Mouse (Mus musculus): Measurements from ENCODE around the gene Hnmt.
"Not testable (repeated sequence)": the region's sequence is repeated elsewhere in the genome, so short reads cannot be mapped to it uniquely, and the experiment has no call there.

Gene Hnmt

DNA sequence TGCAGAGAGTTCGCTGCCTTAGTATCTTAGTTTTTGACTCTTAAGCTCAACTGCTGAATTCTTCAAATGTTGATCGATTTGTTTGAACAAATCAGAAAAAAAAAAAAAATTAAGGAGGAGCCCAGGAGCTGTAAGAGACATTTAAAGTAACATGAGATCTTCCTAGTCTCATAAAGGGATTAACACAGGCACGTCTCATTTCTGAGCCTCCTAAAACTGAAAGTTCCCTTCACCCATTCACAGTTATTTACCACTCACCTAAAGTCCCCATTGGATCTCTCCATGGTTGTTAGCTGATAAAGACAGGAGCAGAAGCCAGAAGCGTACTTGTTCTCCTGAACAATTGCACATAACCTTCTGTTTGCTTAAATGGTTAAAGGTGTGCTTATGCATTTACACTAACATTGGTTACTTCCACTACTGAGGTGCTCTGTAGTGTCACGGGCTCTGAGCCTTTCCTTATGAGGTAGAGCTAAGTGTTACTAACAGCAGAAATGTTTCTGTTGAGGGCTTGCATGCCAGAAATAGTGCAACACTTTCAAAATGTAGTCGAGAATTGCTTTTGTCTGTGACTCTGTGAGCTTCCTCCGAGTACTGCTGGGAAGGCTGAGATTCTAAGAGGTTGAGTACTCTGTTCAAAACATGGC lies at the start of gene Hnmt:
TSS of gene Hnmt (minus strand) at position 51 of the 647 bp plus-strand sequence.
- no peak for DNase-seq

GRCm38 (mm10) chr2:24096495-24096894 lies 47.3 kb upstream of the Hnmt start, which contains the start of gene Tbpl2:
Gene Tbpl2 (minus strand): TSS chr2:24096595.
- DNase-seq = no peak

DNA sequence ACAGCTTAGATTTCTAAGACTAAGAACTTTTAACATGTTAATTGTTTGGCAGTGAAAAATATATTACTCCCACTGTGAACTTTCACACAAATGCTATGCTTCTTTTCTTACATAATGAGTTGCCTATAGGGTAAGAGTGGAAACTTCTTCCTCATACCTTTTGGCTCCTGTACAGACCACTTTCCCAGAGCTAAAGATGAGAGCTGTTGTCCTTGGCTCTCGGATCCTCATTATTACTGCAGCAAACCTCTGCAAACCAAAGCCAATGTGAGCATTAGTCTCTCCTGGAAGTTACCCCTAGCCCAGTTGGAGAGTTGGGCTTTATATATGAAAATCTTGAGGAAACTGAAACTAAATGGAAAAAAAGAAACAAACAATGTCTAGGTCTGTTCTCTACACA lies 41.7 kb upstream of the Hnmt start:
- no peak for DNase-seq

GRCm38 (mm10) chr2:24050459-24050858 lies 1.3 kb upstream of the Hnmt start:
- DNase-seq = no peak

DNA sequence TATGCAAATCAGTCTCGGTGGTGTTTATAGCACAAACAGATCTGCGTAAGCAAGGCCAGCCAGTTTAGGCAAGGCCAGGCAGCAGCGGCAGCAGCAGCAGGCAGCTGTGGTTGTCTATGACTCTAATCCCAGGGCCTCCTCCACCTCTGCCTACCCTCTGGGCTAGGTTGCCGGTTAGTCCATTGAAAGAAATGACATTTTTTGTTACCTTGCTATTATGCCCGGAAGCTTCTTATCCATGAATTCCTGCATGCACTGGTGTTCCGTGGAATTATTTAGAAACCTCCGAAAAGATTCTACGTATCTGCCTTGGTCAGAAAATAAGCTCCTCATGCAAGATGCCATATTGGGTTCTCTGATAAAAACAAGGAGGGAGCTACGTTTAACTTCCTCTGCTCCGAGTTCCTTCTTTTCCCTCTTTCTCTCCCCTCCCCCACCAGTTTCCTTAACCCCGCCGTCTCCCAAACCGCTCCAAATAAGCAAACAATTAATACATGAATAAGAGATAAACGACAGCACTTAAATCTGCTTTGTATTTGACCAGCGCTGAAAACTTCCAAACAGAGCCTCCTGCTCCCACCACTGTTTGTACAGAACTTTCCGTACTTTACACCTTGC lies 605 bp downstream of the Hnmt start:
- DNase-seq = peak; percentile 5

DNA sequence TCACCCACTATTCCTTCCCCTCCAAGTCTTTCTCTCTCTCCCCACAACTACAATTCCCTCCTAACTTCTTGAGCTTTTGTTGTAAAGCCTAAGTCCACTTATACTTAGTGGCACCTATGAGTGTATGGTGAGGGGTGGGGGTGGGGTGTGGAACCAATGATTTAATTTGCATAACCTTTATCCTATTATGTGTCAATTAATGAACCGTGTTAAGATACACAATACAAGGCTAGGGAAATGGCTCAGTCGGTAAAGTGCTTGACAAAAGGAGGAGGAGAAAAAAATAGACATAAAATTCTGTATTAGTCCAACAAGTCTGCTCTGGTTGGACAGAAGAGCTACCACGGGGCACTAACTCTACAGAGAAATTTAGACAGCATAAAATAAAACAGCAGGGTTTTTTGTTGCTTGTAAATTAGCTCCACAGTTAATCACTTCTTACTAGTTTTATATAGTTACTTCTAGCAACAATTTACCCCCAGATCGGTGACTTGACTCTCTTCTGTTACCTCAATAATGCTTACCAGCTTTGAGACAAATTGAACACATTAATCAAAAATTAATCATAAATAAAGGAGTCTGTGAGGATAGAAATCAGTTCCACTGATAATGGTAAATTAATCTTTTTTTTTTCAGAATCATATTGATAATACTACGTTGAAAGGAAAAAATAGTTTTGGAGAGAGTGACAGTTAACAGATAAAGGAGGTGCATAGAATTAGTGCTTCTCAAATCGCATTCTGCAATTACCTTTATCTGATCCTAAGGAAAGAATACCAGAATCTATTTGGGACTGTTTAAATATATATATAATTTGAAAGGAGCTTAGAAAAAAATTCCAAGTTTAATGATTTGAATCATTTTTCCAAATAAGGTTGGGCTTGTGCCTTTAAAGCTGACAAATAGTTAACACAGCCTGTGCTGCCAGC lies 1.4 kb downstream of the Hnmt start:
- no peak for DNase-seq

DNA sequence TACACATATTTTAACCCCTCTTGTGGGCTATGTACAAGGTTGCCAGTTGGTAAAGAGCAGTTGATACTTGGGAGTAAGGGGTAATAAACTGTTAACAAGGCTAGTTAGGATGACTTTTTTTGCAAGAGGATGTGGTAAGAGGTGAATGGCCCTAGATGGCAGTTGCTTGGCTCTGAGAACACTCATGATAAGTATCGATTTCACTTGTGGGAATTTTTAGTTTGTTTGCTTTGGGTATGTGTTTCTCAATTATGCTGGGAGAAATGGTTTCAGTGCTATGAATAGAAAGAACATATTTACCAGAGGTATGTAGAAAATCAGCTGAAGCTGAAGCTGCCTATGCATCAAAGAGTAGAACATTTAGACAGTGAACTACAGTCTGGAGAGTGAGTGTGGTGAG lies 6.3 kb downstream of the Hnmt start:
- DNase-seq = no peak

DNA sequence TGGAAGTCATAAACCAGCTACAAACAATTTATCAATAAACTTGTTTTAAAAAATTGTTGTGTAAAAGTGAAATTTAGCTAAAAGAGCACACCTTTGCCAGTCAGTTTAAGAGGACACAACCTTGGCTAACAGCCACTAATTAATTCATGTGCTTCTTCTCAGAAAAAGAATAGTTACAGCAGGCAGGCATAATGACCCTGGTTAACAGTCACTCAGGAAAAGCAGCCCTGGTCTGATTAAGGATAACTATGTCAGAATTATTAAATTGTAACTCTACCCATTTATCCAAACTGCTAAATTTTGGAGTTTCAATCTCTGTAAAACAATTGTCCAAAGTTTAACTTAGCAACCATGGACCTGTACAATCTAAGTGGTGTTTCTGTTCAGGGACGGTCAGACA lies 8.7 kb downstream of the Hnmt start:
- no peak for DNase-seq

- DNase-seq = not testable (repeated sequence)
Measured at GRCm38 (mm10) chr2:24019386-24019785, 29.8 kb downstream of the Hnmt start.

DNA sequence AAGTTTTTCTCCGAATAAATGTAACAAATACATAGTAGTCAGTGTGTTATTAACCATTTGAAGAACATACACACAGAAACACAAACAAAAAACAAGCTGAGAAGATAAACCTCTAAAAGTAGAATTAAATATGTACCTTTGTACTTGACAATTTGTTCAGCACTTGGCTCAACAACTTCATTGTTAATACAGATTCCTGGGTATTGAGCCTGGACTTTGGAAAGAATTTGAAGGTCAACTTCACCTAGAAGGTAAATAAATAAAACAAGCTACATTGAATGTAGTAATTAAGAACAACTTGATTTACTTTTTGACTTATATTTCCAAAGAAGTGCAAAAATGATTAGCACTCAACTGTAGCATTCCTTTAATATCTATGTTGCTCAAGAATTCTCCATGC lies 30.2 kb downstream of the Hnmt start:
- no peak for DNase-seq

DNA sequence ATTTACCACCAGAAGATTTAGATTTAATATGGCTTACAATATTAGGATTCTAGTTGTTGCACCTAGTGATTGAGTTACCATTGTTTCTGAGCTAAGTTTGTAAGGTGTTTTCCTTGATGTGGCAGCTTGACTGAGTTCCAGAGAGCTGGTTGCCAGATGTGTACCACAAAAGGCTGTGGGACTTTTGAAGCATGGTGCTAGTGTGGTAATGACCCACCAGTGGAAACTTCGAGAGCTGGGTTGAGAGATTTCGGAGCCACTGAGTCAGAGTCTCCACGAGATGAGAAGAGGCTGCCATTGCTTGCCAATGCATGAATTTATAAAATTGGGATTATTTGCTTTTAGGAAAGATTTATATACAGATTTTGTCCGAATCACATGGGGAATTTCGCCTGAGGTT lies 34.2 kb downstream of the Hnmt start:
- no peak for DNase-seq

DNA sequence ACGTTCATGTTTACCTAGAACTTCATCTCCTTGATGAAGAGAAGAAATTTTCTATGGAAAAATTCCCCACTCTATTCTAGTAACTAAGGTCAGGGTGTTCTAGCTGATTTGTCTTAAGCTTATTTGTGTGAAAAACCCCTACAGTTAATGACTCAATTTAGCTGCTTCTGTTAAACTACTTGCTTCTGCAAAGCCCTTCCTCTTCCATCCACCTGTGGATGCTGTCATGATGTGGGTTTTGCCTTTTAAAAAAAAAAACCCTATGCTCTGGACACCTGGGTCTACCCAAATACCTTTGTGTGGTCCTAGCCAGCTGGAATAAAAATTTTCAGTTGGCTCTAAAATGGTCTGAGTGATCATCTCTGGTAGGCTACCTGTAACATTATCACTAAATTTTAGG lies 49.9 kb downstream of the Hnmt start:
- DNase-seq = no peak

- DNase-seq = no peak
Measured at GRCm38 (mm10) chr2:23998836-23999235, 50.4 kb downstream of the Hnmt start.

DNA sequence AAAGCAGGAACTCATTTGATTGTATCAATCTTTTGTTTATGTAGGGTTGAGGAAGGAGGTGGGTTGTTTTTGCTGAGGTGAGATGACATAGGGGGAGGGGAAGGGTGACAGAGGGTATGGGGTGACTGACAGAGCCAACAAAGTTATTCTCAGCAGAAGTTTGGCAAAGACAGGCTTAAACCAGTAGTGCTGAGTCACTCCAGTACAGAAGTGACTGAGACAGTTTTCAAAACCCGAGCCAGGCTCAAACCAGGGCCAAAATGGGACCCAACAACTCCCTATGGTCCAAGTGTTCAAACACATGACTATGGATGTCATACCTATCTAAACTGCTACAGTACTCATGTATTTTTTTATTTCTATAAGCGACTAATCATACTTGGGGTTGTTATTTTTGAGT lies 52.4 kb downstream of the Hnmt start:
- no peak for DNase-seq

DNA sequence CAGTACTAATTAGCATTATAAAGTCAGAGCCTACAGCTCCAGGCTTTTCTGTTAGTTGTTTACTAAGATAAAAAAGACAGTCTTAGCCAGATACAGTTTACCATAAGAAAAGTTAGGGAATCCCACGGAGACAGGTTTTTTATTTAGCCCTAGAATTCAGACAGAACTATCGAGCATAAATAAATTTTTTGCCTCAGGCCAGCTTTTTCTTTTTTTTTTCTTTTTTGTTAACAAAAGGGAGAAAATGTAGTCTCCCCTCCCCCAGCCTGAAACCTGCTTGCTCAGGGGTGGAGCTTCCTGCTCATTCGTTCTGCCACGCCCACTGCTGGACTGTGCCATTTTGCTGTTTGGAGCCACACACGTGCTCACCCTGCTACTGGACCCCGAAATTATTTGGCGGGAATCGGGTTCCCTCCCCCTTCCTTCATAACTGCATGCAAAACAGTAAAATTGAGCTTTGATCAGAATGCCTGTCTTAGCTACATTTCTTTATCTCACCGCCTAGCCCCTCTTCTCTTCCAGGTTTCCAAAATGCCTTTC lies 59.1 kb downstream of the Hnmt start:
- DNase-seq = not testable (repeated sequence)

- DNase-seq = no peak
Measured at GRCm38 (mm10) chr2:23987283-23987682, 61.9 kb downstream of the Hnmt start.

- no peak for DNase-seq
Measured at GRCm38 (mm10) chr2:23983343-23983742, 65.9 kb downstream of the Hnmt start.

DNA sequence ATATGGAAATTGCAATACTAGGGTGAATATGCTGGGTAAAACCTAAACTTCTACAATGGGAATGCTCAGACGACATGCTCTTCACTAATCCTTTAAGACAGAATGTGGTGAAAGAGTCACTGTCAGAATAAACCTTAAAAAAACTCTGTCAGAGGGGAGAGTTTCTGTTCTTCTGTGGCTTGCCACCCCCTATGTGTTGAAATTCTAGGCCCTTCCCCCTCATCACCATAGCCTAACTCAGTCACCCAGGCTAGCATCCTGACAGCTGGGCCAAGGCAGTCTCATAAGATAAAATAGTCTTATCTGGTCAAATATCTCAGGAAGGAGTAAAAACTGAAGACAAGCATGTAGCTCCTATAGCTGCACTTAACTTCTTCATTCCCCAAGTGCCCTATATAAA lies 66.3 kb downstream of the Hnmt start:
- DNase-seq = no peak

- not testable (repeated sequence) for DNase-seq
Measured at GRCm38 (mm10) chr2:23960659-23961274, 88.4 kb downstream of the Hnmt start.

All from cerebellum, adult 9-10 months (tissue).